Mouse (Mus musculus): Measurements from ENCODE around the gene Camk1d.

DNA sequence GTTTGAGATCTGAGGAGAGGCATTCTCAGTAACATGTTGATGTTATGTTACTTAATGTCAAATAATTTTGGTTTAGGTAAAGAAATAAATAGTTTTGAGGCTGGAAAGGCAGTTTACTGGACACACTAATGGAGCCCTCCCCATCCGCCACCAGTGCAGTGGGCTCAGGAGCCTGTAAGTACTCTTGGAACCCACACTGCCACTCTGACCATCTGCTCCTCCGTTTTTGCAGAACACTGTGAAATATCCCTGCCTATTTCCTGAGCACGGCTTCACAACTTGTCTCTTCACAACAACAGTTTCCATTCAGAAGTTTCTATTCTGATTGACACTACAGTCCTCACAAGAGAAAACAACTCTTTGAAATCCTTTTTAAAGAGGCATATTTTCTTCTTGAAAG, 173.4 kb downstream of the Camk1d start:
- TF ChIP-seq EP300 (IDR thresholded peaks at IDR 0.05; ENCODE audit: low read depth) (no peak), CTCF (IDR thresholded peaks at IDR 0.05; ENCODE audit: low read depth) (no peak)
